Mouse (Mus musculus): ENCODE measurements around the gene Fcgrt.
A peak's percentile ranks its signal among the peaks of the same experiment; 100 is the strongest.
"Not testable (repeated sequence)": the region's sequence is repeated elsewhere in the genome, so short reads cannot be mapped to it uniquely, and the experiment has no call there.

The Fcgrt gene

DNA sequence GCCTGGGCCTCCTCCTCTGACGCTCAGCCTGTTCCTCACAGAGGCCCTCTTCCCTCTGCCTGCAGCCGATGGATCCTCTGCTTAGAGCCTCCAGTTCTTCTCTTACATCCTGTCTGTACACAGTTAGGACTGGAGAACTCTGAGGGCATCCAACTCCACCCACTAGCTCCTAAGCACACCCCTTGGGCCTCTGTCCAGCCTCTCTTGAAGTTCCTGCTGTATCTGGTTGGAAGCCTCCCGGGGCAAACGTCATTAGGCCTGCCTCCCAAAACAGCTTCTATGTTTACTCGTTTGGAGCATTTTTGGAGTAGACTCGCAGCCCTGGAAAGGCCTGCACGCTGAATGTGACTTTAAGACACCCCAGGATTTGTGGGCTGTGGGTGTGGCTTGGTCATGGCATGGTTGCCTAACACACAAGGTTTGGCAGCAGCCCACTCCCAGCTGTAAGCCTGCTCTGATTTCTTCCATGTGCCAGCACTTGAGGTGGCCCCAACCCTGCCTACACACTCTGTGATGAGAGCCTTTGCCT, at the start of gene Fcgrt:
TSS of gene Fcgrt (minus strand) at position 200 of the 529 bp plus-strand sequence.
- peak; percentile 76 for DNase-seq

DNA sequence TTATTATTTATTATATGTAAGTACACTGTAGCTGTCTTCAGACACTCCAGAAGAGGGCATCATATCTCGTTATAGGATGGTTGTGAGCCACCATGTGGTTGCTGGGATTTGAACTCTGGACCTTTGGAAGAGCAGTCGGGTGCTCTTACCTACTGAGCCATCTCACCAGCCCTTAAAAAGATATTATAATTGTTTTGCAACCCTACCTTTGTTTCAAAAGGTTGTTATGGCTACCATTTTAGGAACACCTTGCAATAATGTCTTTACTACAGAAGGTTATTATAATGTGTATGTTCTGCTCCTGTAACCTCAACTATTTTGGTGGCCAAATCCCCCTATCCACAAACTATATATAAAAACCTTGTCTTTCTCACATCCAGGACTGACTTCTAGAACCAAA, 49.4 kb upstream of the Fcgrt start:
- not testable (repeated sequence) for DNase-seq

DNA sequence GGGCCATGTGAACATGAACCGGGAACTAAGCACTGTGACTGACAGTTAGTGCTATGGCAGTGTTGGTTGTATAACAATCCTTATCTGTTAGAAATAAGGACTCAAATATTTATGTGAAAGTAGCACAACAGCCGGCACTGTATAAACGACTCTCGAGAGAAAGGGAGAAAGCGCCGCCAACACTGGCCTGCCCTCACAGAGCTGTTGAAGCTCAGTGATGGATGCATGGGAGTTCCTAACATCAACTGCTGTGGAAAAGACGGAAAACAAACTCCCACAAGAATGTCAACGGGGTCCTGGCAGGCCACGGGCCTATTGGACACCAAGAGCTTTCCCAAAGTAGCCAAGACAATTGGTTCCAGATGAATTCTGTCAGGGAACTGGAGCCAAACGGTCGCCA, 47.7 kb upstream of the Fcgrt start:
- DNase-seq: no peak

DNA sequence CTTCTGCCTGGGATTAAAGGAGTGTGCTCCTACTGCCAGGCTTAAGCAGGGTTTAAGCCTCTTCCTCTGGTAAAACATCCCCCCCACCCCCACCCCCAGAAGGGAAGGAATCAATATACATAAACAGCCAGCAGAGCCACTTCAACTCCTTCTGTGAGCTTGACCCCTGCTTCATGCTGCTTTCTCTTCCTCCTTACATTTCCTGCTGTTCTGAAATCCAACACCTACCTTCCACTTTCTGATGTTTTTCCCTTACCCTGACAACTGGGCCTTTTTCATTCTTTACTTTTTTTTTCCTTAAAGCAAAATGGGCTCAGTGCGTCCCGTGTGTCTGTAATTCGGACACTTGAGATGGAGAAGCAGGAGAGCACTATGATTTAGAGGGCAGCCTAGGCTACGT, 46.7 kb upstream of the Fcgrt start:
- DNase-seq: no peak

DNA sequence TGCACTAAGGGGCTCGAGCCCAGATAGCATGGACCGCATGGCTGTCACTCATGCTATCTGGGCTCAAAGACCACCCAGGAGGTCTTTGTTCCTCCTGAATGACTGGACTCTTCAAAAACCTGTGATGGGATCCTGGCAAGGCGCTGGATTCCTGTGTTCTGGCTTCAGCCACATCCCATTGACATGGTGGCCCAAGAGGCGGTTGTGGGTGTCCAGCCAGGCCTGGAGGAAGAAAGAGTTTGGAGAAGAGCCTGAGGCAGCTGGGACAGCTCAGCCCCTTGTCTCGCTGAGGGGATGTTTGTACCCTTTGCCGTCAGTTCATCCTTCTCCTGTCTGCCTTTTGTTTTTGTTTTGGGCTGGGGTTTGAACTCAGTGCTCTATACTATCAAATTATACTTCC, 45.9 kb upstream of the Fcgrt start:
- no peak for DNase-seq

DNA sequence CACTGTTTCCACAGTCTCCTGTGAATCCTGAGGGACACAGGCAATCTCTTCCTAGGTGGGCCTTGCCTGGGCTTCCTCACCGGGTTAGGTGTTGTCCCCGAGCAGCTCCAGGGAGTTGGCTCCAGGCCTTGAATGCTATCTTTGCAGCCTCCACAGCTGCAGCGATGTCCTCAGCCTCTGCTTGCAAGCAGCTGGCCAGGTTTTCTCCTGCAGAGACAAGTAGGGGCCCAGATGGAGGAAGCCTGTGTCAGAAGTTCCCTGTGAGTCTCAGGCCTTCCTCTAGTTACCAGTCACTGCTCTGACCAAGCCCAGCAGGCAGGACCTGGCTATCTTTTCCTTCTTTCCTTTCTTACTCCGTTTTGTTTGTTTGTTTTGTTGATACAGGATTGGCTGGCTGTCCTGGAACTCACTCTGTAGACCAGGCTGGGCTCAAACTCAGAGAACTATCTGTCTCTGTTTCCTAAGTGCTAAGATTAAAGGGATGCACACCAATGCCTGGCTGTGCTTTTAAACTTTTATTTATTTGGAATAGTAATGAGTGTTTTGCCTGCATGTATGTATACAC, 45.0 kb upstream of the Fcgrt start:
- no peak for DNase-seq

DNA sequence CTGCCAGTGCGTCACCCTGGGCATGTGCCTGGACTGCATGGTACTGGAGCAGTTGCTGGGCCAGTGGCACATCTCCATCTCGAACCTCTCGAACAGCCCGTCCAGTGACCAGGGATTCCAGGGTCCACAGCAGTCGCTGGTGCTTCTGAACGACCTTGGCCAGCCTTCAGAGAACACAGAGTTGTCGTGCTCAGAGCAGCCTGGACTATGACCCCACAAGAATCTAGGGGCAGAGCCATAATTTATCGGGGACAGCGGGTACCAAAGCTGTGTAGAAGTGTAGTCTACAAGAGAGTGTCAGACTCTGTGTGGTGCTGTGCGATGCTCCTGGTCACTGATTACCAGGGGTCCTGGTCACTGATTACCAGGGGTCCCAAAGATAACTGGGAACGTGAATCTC, 44.2 kb upstream of the Fcgrt start:
- no peak for DNase-seq

DNA sequence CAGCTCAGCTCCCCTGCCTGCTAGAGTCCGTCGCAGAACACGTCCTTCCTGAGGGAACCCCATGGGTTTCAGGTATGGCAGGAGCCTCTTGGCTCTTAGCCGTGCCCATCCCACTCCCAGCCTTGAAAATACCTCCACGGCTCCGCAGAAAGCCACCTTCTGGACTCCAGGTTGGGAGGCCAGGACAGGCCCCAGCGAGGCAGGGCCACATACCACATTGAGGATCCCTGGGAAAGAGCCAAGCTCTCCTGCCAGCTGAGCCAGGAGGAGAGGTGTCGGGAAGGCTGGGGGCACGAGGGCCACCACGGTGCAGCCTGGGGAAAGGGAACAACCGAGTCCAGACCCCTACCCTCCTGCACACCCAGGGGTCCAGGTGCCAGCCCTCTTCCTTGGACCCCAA, 43.6 kb upstream of the Fcgrt start:
- no peak for DNase-seq

DNA sequence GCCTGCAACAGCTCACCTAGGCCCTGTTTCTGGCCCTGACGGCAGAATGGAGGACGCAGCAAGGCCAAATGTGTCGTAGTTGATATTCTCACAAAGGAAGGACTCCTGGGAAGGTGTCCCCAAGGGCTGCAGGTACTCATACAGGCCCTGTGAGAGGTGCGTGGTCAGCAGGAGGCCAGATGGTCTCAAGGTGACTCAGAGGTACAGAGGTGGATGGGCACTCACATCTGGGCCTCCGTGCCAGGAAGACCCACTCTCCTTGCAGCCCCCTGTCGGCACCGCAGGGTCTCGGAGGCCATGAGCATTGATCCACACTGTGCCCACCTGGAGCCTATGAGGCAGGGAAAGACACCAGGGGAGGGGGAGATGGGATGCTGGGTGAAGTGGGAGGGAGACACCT, 41.8 kb upstream of the Fcgrt start:
- no peak for DNase-seq

DNA sequence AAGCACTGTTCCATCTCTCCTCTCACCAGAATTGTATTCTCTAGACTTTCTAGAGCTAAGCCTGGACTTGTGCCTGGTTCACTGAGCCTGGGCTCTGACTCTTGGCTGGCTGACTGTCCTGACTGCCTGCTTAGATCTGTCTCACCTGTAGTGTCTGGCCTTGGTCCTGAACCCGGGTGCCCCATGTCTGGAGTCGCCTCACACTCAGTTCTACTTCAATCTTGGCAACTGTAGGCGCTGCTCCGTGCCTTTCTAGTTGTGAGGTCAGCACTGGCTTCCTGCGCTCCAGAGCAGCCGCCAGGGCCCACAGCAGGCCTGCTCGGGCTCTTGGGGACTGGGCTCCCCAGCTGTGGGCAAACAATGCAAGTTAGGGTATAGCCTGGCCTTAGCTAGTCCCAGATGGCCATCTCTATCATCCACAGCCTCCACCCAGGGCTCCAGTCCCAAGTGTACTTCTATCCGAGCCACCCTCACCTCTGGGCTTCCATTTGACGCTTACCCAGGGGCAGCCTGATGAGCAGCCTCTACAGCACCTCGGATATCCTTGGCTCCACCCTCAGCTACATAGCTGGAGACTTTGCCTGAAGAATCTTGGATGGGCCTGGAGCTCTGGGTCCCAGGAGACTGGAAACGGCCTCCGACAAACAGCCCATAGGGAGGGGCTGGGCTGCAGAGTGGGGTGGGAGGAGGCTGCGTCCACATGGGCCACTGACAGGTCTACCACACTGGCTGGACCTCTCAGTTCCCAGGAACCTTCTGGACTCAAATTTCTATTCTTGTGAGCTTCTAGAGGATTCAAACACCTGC, 40.9 kb upstream of the Fcgrt start:
- no peak for DNase-seq

DNA sequence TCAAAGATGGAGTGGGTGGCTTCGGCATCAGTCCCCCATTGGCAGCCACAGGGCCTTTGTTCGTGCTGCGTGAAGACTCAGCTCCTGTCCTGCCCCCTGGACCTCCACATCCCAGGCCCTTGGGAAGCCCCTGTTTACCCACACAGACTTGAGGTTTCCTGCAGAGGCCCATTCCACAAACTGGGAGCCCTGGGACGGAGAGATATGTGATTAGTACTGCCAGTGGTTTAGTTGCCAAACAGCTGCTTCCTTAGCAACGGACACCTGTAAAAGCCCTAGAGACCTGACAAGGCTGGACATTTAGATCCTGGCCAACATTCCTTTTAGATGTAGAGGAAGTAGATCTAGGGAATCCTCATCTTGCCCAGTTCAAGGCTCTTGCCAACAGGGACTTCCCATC, 38.3 kb upstream of the Fcgrt start:
- DNase-seq: no peak

DNA sequence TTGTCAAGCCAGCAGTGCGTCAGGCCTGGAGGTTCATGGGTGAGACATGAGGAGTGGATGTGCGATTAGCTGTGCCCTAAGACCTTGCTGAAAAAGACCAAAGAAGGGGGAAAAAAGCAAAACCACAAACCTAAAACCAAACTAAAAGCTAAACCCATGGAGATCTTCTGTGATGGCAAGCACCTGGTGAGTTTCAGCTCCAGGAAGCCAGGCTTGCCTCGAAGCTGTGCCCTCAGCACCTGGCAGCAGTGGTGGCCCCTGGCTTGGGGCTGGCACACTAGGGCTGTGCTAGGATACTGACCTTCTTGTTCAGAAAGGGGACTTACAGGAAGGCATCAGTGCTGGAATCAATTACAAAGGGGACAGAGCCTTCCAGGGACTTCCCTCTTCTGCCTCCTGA, 37.7 kb upstream of the Fcgrt start:
- no peak for DNase-seq

DNA sequence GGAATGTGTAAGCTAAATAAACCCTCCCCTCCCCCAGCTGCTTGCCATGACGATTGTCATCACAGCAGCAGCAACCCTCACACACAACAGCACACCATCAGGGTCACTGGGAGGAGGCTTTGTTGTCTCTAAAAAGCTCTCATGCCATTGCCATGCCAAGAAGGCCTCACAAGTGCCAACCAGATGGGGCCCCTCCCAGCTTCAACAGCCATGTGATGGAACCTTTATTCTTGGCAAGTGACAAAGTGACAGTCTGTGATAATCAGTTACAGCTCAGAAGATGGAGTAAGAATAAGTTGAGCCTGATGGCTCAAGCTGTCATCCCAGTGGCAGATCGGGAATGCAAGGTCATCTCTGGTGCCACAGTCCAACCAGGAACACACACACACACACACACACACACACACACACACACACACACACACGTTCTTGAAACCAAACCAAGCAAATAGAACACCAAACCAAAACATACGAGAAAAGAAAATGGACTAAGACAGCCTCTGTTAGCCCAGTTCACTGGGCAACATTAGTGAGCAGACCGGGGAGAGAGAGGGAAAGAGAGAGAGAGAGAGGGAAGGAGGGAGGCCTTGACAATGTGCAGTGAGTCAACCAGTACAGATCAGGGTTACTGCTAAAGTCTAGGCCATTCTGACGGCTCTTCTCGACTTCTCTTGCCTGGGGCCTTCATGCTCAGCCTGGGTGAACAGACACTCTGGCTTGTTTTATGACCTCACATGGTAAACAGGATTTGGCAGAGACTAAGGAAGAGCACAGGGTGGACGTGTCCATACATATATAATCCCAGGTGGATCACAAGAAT, 36.5 kb upstream of the Fcgrt start:
- no peak for DNase-seq

DNA sequence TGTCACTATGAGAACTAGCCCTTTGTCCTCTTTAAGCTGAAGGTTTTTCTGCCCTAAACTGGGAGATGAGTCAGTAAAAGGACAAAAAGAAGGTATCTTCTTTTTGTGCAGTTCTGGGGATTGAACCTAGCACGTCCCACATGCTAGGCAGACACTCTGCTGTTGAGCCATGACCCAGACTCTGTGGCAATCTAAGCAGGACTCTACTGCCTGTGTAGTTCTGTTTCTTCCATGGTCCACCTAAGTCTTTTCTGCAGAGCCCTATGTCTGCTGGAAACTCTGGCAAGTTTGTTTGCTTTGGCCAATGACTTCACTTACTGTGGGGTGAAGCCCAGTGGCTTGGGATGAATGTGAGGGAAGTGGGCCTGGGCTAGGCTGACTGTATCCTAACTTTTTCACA, 34.8 kb upstream of the Fcgrt start:
- no peak for DNase-seq

DNA sequence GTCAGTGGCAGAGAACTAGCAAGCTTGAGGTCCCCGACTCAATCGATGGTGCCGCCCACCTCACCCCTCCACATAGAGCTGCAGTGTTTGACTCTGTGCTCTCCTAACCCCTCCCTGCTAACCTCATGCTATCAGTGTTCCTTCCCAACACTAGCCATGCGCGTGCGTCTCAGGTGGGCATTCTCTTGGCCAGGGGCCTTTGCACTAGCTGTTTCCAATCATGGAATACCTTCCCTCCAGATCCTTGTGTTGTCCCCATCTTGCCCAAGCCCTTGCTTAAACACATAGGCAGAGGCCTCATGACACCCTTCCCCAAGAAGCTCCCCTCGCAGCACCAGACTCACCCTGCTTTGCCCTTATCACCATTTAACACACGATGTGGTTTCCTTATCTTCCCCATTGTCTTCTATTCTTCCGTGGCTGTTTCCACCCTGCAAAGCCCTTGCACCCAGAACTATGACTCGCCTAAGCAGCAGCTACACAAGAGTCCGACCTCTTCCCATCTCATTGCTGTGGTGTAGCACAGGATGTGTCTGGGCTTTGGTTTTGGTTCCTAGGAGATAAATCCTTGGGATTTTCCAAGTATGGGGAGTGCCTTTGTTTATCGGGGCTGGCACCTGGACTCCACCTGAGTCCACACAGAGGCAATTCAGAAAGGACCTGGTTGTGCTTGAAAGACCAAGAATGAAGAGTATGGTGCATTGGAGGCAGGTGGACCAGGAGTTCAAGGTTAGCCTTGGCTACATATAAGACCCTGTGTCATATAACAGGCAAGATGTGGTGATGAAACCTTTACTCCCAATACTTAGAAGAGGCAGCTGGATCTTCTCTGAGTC, 33.7 kb upstream of the Fcgrt start:
- DNase-seq: no peak

DNA sequence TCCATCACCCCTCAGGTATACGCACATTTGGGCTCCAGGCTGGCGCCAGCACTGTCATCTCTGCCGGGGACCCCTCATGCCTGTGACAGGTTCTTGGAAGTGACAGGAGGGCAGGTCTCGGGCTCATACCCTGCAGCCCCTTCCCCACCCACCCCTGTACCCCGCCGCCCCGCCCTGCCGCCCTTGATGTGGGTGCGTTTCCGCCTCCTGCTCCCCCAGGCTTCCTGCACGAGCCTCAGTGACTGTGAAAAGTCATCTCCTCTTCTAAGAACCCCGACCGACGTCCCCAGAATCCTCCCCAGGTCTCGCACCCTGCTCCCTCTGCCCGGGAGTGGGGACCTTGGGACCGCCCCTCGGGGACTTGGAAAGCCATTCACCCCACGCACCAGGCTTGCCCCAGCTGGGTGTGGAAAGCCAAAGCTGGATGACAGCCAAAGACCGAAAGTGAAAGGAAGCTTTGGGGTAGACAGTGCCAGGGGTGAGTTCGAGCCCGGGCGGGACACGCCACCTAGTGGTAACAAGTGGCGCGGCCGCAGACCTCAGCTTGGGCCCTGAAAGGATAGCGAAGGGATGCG, 32.4 kb upstream of the Fcgrt start, which contains the start of the genes Gm45713 and Flt3l:
TSS of gene Gm45713 (minus strand) at position 239 of the 575 bp plus-strand sequence.
TSS of gene Flt3l (minus strand) at position 440 of the 575 bp plus-strand sequence.
- DNase-seq: peak; percentile 90

DNA sequence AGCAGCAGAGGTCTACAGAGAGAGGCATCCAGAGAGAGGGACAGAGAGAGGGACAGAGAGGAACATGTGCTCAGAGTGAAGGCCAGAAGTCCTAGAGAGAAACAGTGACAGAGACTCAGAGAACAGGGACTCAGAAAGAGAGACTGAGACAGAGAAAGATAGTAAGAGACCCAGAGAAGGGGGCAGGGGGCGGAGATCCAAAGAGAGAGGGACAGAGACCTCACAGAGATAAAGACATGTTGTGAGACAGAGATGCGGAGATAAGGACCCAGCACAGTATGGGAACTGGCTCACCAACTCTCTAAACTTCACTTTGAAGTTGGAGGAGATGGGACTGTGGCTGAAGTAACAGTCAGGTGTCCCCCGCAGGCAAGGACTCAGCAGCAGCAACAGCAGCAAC, 31.7 kb upstream of the Fcgrt start:
- no peak for DNase-seq

DNA sequence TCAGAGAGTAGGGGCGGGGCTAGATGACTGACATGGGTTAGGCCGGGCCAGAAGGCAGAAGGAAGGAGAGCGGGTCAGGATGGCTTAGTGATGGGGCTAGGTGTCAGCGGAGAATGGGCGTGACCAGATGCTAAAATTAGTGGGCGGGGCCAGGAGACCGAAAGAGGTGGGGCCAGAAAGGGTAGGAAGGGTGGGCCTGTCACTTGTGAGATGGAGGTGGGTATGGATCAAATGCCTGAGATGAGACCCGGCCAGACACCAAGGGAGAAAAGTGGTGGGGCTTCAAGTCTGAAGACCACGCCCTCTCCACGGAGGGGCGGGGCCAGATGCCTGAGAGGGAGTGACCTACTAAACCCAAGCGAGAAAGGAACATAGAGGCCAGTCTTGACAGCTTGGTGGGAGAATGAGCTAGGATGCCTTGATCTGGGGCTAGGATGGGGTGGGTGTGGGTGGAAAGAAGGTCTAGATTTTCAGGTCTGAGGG, 30.9 kb upstream of the Fcgrt start:
- DNase-seq: no peak

DNA sequence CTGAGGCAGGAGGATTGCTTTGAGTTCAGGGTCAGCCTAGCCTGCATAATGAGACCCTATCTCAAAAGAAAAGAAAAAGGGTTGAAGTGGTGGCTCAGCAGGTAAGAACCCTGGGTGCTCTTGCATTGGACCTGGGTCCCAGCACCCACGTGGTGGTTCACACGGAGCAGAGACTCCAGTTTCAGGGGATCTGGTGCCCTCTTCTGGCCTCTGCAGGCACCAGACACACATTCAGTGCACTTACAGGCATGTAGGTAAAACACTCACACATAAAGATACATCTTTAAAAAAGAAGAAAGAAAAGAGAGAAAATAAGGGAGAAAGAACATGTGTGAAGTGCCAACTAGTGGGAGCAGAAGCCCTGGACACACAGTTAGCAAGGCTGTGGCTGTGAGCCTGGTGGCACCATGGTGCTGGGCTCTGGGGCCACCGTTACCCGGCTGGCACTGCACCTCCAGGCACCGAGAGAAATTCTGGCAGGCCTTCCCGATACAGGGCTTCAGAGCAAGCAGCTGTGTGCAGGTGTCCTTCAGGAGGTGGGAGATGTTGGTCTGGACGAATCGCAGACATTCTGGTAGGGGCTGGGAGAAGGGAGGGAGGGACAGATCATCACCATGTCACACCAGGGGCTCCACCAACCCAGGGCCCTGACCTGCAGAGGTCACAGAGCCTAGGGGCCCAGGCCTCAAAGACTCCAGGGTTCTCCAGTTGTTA, 30.0 kb upstream of the Fcgrt start:
- no peak for DNase-seq

DNA sequence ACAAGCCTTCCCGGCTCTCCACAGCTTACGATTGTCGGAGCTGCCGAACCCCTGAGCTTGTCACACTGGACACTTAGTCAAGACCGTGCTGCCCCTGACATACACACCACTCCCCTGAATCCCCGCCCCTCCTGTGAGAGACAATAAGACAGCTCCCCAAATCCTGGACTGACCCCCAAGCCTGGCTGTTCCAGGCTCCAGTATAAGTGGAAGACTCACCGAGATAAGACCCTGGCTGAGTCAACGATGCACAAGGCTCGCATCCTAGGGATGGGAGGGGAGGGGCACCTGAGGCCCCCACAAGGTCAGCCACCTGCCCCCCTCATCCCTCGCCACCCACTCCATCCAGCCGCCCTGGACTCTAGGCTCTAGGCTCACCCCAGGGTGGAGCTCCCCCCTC, 28.2 kb upstream of the Fcgrt start:
- no peak for DNase-seq

DNA sequence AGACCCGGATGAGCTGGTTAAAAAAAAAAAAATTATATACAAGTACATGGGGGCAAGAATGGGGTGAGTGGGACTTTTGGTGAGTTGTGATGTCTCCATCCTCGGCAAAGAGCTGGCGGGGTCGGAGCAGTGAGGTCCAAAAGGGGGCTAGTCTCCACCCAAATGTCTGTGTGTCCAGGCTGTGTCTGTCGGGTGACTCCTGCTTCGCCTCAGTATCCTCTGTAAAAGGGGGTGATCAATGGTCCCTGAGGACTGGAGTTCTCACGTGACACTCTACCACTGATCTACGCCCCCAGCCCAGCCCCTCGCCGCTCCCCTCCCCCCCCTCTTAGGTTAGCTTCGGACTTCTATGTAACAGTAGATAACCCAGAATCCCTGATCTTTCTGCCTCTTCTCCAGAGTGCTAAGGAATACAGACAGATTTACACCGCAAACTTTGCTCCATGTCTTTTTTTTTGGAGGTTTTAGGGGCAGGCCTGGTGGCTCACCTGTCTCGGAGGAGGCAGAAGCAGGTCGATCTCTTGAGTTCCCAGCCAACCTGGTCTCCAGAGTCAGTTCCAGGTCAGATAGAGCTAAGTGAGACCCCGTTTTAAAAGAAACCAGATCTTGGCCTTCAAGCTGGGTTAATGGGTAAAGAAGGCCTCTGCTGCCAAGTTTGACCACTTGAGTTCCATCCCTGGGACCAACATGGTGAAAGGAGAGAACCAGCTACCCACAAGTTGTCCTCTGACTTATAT, 26.3 kb upstream of the Fcgrt start:
- DNase-seq: no peak

Data from layer of hippocampus, adult 9-11 months (tissue).